ENCODE assay signal across 8 mouse cellular contexts in the genomic region with DNA sequence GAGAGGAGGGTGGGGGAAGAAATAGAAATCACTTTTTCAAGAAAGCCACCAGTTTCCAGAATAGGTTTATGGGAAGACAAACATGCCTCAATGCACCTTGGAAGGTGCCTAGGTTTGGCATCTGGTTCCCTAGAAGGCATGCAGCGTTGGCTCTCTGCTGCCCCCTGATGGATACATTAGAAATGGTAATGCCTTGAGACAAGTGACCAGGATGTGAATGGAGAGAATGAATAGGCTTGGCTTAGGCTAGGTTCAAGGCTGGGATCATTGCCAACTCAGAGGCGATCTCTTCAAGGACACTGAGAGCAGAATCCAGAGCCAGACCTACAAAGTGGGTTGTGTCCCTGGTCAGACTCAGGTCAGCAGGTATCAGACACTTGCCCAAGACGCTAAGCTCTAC. TPM values are rescaled to one million over a fixed set of nuclear protein-coding genes. Genes with fewer than 3 reads are reported as not detected.
DNase-seq lines count a peak whose midpoint lies in the region; ATAC-seq and TF ChIP-seq lines count a peak whose summit lies in the region.

No protein-coding gene starts in this region.

- peak; percentile 98 for TF ChIP-seq CTCF in E14TG2a.4 (conservative IDR thresholded peaks at IDR 0.05; ENCODE audit: low read length)
- TF ChIP-seq CTCF in kidney, postnatal 0 days (IDR thresholded peaks at IDR 0.05; ENCODE audit: low read depth): peak; percentile 97

- no peak overlapping the region for H3K4me3 ChIP-seq in E14TG2a.4 (replicated peaks; ENCODE audit: low read length)
- no peak overlapping the region for H3K4me3 ChIP-seq in kidney, postnatal 0 days (replicated peaks; ENCODE audit: low read depth, low read length)

- no peaks in the 10 kb centered on the region for H3K27me3 ChIP-seq in E14TG2a.4 (ENCODE audit: insufficient read depth, low read length)
- no peaks in the 10 kb centered on the region for H3K27me3 ChIP-seq in kidney, postnatal 0 days (ENCODE audit: insufficient read depth, low read length)

- WGBS in kidney, postnatal 0 days: 19% methylated on average over 3 of the region's 3 CpGs

- DNase-seq in B cell, adult 2 months: peak; percentile 83 to 84
- peak; percentile 74 for DNase-seq in c-Kit-positive CD71-negative TER-119-negative erythroid progenitor cells, embryonic 14.5 days (ENCODE audit: low read depth)
- DNase-seq in forelimb bud, embryonic 11.5 days (ENCODE audit: low read depth, low spot score): peak; percentile 81
- DNase-seq in kidney, postnatal 0 days (ENCODE audit: low spot score): peak; percentile 73
- peak; percentile 66 to 76 for DNase-seq in lung, adult 18-20 months
- peak; percentile 54 to 68 for DNase-seq in right cerebral cortex, adult 2 months (ENCODE audit: low spot score in 2 of 2)
- peak; percentile 55 to 63 for DNase-seq in urinary bladder, postnatal 36 days (ENCODE audit: low spot score in 2 of 2)

- no peaks in the 10 kb centered on the region for H3K9me3 ChIP-seq in E14TG2a.4 (ENCODE audit: low read length)
- H3K9me3 ChIP-seq in kidney, postnatal 0 days (replicated peaks; ENCODE audit: low read length): no peaks in the 10 kb centered on the region

- no peak overlapping the region for H3K27ac ChIP-seq in kidney, postnatal 0 days

- no peak for ATAC-seq in kidney, postnatal 0 days (replicated peaks; ENCODE audit: low FRiP score, low read depth)

- no peak overlapping the region for H3K4me2 ChIP-seq in kidney, postnatal 0 days (ENCODE audit: low read length)

- no peaks in the 10 kb centered on the region for H3K36me3 ChIP-seq in E14TG2a.4 (ENCODE audit: insufficient read depth, low read length)
- H3K36me3 ChIP-seq in kidney, postnatal 0 days (ENCODE audit: insufficient read depth, low read length): no peaks in the 10 kb centered on the region

- H3K9ac ChIP-seq in kidney, postnatal 0 days (ENCODE audit: low read depth, low read length): no peak overlapping the region

- peaks cover 21% of the 10 kb centered on the region for H3K4me1 ChIP-seq in E14TG2a.4 (replicated peaks; ENCODE audit: low read depth, low read length)
- H3K4me1 ChIP-seq in kidney, postnatal 0 days (replicated peaks; ENCODE audit: insufficient read depth, low read length): no peaks in the 10 kb centered on the region

RNA-seq across cellular contexts. Expression of gene Ube2i, which starts 10.6 kb away (rescaled TPM):
- 501 and 544 TPM in 2 replicates for polyA plus RNA-seq in kidney, postnatal 0 days (2015; fragmentation: Nextera tagmentation; extraction: Ambion mirVana)

RNA-seq across cellular contexts. Expression of gene Prss34, which starts 13.2 kb away (rescaled TPM):
- 0.09 and 0.18 TPM in 2 replicates for polyA plus RNA-seq in kidney, postnatal 0 days (2015; fragmentation: Nextera tagmentation; extraction: Ambion mirVana)

RNA-seq across cellular contexts. Expression of gene Prss28, which starts 23.4 kb away (rescaled TPM):
- not detected in 2 replicates for polyA plus RNA-seq in kidney, postnatal 0 days (2015; fragmentation: Nextera tagmentation; extraction: Ambion mirVana)

RNA-seq across cellular contexts. Expression of gene Baiap3, which starts 28.9 kb away (rescaled TPM):
- polyA plus RNA-seq in kidney, postnatal 0 days (2015; fragmentation: Nextera tagmentation; extraction: Ambion mirVana): 1.0 and 1.5 TPM in 2 replicates

RNA-seq across cellular contexts. Expression of gene Prss29, which starts 33.4 kb away (rescaled TPM):
- polyA plus RNA-seq in kidney, postnatal 0 days (2015; fragmentation: Nextera tagmentation; extraction: Ambion mirVana): not detected in 2 replicates
